Mouse (Mus musculus) heart, adult 11 months (tissue): ENCODE results near the gene Glyat.
A peak's percentile ranks its signal among the peaks of the same experiment; 100 is the strongest.
"Not testable (repeated sequence)": the region's sequence is repeated elsewhere in the genome, so short reads cannot be mapped to it uniquely, and the experiment has no call there.

Source experiments
- DNase-seq: peaks from one replicate; pipeline ENCODE4 v3.0.0; 2022

Glyat gene

DNA sequence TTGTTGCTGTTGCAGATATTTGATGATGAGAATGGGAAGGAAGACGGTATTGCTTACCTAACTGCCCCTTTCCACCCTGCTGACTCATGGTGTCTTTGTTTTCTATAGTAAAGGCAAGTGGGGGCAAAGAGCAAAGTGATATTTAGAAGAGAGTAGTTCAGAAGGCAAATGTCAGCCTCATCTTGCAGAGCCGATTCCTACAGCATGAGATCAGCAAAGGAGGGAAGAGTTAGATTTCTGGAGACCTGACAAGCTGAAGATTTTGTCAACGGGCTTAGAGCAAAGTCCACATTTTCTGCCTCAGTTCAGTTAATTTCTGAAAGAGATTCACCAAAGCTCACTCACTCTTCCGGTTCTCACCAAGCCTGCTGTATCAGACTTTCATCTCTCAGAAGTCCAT, at the start of gene Glyat:
Glyat (plus strand) TSS at position 133 of the 400 bp plus-strand sequence.
- no peak for DNase-seq

DNA sequence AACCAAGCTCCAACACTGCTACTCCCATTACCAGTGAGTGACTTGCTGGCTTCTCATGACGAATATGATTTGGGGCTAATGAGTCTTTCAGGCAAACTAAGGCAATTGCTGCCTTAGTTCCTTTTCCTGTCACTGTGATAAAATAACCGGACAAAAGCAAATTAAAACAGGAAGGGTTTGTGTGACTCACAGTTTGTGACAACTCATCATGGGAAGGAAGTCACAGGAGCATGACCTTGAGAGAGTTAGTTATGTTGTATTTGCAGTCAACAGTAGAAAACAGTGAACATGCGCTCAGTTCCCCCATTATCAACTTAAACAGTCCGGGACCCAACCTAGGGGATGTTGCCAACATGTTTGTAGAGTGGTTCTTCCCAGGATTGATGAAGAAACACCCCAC, 47.8 kb upstream of the Glyat start:
- peak; percentile 86 for DNase-seq

DNA sequence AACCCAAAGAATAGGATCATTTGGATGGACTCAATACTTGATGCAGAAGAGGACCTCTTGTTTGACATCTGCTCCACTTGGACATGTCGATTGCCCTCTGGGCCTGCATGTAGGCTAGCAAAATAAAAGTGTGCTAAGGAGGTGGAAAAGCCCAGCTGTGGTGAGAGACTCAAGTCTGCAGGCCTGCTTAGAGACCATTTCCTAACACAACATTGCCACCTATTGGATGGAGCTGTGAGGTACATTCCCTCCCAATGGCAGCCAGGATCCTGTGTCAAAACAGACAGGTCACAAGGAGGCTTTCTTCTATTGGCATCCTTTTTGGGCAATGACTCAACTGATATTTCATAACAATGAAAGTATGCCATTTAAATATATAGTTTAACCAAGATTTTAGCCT, 41.2 kb upstream of the Glyat start:
- peak; percentile 94 for DNase-seq

DNA sequence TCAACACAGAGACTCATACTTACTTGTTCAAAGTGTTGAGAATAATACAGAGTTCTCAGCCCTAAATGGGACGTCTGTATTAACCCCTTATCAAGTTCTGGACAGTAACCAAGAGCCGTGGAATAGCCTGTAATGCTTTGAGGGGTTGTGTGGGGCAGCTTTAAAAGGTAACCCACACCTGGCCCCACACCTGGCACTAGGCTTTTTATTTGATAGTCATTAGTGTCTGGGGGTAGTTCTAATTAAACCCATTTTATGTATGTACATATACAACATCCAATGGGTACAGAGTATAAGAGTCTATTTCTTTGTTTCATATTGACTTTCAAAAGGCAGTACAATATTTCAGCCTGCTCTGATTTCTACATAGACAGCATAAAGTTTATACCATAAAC, 38.0 kb upstream of the Glyat start:
- peak; percentile 82 for DNase-seq

DNA sequence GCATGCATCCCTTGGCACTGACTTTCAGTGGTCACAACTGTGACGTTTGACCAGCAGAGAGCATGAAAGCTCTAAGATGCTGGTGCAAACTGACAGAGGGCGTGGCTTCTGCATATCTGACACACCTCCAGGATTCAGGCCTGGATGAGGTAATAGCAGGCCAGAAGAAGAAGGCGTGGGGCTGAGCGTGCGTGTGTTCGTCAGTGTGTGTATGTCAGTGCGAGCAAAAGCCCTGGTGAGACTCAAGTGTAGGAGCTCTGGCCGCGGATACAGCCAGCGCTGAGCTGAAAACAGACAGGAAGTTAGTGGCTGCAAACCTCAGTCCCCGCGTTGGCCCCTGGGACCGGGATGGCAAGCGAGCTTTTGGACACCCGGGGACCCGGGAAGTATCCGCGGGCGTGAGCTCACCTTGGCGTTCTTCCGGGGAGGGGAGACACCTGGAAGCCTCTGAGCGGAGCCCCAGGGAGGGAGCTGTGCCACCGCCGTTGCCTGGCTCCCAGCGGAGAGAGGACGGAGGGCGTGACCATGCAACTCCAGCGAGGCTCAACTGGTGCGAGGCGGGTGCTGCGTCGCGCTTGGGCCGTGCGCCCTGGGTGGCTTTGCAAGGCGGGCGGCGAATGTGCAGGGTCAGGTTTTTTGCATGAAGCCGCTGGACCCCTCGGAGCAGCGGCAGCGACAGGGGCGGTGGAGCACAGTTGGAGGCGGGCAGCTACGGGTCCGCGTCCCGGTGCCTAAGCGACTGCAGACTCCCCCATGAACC, 37.4 kb upstream of the Glyat start:
- DNase-seq: peak; percentile 95

DNA sequence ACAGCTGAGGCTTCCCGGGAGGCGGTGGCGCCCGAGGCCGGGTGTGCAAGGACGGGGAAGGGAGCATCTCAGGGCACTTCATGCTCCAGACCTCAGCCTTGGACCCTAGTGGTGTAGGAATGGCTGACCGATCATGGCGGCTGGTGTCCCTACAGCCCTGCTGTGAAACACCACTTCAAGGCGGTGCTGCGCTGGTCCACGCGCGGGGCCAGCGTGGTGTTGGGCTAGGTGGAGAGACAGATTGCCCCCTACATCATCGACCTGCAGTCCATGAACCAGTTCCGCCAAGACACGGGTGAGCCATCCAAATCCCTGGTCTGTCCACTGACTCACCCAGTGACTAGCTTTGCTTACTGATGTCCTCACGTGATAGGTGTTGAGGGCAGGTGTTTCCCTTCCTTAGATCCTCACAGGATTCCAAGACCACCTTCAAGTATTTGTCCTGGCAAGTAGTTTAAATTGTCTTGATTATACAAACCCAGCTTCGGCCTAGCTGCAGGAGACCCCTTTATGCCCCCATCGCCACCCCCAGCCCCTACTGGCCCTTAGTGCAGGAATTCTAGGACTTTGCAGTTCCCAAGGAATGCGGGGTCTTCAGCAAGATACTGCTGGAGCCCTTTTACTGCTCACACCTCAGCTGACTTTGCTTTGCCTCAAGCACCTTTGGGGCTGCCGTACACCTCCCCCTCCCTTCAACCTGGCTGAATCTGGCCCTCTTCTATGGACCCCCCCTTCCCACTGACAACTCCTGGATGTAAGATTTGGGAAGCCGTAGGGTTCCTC, 36.6 kb upstream of the Glyat start:
- DNase-seq: no peak

DNA sequence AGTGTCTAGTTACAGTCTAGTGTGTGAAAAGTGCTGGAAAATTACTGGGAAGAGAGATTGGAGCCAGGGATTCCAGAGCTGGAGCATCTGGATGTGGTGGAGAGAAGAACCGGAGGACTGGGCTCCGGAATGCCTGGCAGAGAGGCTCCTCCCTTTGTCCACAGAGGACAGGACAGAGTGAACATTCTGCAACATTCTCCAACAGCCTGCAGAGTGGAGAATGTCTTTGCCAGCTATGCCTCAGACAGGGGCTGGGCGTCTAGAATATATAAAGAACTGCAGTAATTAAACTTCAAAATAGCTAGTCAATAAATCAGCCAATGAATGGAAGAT, 36.1 kb upstream of the Glyat start:
- no peak for DNase-seq

DNA sequence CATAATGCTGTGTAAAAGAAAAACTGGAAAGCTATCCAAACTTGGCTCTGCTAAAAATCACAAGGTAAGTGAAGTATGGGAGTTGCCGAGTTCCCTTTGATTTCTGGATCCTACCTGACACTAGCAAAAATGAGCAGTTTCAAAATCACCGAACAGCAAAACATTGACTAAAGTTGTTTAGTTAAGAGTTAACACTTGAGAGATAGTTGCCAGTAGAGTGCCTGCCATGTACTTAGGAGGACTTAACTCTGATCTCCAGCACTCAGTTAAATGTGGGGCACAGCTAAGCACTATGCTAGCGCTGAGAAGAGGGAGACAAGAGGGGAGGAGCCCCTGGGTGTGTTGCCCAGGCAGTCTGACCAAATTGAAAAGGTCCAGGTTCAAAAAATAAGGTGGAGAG, 34.4 kb upstream of the Glyat start:
- DNase-seq: no peak

DNA sequence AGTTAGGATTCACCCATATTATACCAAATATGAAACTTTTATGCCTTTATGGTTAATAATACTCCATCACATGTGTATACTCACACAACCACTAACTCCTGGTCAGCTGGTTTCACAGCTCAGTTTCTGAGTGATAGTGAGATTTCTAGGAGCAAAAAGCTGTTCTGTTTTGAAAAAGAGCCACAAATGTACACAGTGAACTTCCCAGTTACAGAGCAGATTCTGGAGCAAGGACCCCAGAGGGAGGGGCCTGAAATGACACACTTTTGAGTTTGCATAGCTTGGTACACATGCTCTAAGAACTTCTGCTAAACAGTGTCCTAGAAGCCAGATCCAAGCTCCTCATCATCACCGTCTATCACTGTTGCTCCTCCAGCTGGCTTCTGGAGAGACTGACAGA, 33.4 kb upstream of the Glyat start, which contains the start of gene Gm4952:
Gm4952 (plus strand) TSS at position 301 of the 400 bp plus-strand sequence.
- DNase-seq: no peak

DNA sequence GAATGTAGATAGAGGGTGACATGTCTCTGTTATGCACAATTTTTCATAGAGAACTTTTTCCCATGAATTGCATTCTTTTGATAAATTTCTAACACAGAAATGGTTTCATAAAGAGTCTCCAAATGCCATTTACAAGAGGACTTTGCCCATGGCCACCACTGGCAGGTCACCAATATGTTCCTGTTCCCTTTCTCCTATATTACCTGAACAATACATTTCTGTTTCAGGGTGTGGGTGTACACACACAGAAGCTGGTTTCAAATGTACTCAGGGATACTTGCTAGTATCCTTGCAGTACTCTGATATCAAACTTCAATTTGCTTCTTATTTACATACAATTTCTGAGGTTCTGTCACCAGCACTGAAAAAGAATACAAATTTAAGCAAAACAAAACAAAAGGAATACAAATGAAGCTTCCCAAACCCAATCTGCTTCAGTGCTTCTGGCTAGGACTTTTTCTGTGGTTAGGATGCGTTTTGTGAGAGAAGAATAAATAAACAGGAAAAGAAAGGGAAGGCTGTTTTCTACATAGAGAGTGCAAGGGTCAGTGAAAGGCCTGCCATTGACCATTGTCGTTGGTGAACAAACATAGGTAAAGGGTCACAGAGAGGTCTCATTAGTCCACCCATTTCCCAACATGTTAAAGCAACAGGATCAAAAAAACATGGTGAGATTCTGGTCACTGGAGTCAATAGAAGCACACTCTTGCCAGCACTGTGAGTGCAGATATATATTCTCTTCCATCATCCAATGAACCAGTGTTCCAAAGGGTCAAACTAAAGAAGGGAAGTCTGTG, 32.2 kb upstream of the Glyat start:
- no peak for DNase-seq

DNA sequence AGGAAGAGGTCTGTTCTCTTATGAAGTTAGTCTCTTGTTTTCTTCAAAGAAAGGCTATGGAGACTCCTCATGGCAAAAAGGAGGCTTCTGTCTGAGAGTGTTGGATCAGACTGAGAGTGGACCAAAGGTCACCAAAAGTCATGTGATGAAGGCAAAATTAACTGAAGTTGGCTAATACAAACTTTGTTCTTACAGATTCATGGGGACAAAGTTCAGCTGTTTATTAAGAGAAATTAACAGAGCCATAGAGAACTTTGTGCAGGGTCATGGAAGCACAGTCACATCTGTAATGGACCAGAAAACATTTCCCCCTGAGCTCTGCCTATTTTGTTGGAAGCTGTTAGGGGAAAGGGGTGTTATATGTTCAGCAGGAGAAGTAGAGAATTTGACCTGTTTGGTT, 24.8 kb upstream of the Glyat start:
- no peak for DNase-seq

DNA sequence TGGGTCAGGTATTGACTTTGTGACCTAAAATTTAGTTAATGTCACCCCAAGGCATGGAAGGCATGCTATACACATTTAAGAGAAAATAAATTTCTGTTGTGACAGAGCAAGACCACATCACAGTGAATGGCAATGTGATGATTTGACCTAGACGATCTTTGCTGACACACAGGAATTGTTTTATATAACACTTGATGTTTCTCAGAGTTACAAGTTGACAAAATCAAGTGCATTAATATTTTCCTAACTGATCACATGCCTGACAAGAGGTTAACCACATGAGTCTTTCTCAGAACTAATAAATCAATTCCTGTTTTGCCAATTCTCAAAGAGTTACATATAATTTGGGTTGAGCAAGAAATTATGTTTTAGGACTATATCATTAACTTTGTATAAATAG, 19.5 kb upstream of the Glyat start:
- no peak for DNase-seq

DNA sequence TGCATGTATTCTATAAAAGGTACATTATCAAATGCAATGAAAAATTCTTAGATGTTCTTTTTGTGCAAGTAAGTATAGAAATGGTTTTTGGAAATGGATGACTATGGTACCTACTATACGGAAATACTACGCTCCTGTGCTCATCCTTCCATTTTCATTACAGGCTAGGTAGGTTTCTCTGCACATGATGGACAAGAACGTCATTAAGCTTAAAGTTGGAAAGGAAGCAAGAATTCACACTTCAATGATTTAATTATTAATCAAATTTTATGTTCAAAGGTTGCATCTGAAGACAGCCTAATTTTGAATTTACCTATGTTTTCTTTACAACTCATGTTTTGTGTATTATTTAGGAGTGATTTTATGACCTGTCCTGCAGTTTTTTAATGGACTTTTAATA, 1.2 kb downstream of the Glyat start:
- DNase-seq: no peak

DNA sequence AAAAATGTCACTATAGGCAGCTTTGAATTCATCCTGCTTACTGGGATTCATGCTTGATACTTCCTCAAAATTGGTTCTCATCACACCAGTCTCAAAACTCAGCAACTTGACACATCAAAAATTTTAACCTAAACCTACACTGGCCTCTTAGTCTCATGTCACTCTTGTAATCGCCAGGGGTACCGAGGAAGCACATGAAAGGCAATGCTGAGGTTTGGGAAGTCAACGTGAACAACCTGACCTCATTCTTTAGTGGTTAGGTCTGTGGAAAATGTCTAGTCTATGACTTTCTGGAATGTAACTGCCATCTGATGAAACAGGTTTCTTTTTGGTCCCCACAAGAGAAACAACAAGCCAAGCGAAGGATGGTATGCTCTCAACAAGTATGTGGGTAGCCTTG, 1.9 kb downstream of the Glyat start:
- DNase-seq: no peak

DNA sequence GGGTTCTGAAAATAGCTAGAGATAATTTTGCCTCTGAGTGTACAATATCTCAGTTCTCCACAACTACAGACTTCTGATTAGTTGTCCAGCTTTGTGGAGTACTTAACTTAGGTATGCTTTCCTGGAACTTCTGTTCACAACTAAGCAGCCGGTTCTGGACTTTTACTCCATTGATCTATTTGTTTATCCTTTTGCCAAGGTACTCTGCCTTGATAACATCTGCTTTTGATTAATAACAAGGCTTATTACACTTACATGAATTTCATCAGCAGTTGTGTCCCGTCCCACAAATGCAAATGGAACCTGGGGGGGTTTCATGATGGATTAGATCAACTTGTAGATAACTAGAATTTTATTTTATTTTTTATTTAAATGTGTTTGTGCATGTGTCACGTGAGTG, 3.8 kb downstream of the Glyat start:
- no peak for DNase-seq

DNA sequence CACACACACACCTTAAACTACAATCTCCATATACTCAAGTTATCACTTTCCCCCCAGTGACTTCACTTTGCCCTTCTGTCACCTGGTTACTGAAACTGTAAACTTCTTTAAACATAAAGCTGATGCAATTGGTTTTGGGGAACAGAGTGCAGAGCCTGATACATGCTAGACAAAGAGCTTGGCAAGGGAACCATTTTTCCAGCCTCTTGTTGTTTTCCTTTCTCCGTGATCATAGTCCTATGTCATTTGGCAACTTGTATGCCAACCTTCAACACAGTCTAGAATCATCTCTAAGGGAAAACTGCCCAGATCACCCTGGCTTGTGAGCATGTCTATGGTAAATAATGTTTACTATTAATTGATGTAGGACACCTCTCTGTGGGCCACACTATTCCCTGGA, 4.9 kb downstream of the Glyat start:
- no peak for DNase-seq

DNA sequence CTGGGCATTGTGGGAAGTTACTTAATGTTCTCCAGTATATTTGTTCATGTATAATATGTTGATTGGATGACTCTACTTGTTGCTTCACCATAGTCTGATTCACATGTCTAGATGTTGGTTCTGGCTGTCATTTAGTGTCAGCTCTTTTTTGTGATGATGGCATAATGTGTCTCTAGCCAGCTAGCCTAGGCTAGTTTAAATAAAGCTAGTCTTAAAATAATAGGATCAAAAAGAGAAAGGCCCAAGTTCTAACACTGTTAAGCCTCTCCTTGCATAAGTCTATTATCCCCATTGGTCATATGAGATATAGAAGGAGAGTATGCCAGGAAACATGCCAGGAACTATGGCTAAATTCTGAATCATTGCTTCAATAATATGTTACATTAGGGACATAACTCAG, 16.4 kb downstream of the Glyat start:
- no peak for DNase-seq

DNA sequence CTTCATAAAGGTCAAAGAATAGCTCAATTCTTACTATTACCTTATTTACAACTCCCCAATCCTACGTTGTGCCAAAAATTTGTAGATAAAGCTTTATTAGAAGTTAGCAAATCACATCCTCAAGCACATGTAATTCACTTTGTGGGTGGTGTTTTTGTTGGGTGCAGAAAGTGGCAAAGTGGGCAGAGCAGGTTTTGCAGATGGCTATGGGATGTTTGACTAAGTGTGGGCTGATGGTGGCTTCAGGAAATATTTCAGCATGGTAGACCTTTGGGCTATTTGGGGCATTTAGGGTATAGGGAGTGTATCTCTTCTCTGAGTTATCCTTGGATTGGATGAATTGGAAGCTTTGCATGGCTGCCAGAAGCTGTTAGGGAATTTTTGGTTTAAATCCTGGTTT, 33.0 kb downstream of the Glyat start:
- DNase-seq: no peak

DNA sequence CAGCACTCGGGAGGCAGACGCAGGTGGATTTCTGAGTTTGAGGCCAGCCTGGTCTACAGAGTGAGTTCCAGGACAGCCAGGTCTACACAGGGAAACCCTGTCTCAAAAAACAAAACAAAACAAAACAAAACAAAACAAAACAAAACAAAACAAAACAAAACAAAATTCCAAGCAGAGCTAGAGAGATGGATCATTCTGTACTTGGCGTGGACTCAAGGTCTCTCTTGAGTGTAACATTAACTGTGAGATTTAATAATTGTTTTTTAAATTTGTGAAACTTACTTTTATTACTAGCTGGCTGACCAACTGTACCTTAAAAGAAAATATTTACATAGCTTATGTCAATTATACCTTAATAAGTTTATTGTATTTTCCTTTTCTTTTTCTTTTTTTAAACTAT, 35.5 kb downstream of the Glyat start:
- not testable (repeated sequence) for DNase-seq

DNA sequence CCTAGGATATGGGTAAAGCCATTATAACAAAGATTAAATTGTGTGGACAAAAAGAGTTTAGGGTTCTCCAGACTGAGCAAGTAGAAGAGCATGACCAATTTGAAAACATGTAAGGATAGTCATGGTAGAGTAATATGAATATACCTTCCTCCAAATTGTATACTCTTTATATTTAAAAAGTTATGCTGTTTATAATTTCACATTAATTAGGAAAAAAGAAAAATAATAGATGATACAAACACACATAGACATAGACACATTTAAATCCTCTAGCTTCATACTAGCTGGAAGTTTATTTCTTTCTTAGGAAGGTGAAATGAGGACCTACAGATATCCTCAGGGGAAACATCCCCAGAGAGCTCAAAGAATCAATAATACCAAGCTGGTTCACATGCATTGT, 37.0 kb downstream of the Glyat start, which contains the start of gene Olfr1442:
Olfr1442 (plus strand) TSS at position 301 of the 400 bp plus-strand sequence.
- DNase-seq: no peak

DNA sequence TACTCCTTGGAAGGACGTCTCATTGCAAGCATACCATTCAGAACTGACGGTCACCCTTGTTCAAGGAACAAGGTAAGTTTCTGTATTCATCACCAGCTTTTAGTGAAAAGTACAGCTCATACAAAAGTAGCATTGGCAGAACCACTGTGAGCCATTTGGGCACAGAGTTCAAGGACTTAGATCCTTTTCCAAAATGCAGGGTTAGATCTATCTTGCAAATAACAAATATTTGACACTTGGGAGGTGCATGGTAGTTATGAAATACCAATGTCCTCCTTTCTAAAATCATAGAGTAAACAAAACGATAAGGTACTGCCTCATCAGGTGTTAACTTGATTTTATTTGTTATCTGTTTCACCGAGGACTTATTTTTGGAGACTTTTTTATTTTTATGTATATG, 37.9 kb downstream of the Glyat start:
- DNase-seq: no peak

DNA sequence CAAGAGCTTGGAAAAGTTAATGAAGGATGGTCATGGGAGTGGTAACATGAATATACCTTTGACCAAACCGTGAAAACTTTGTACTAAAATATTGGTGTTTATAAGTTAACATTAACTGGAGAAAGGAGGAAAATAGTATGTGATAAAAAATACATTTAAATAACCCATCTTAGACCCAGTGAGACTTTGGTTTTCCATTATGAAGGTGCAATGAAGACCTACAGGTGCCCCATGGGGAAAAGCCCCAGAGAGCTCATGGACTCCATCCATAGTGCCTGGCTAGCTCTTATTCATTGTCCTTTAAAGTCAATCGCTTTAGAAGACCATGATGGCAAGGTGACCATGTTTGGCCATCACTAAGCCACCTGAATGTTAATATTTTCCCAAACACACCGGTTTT, 44.7 kb downstream of the Glyat start, which contains the start of gene Olfr1443:
Olfr1443 (plus strand) TSS at position 301 of the 400 bp plus-strand sequence.
- DNase-seq: no peak

DNA sequence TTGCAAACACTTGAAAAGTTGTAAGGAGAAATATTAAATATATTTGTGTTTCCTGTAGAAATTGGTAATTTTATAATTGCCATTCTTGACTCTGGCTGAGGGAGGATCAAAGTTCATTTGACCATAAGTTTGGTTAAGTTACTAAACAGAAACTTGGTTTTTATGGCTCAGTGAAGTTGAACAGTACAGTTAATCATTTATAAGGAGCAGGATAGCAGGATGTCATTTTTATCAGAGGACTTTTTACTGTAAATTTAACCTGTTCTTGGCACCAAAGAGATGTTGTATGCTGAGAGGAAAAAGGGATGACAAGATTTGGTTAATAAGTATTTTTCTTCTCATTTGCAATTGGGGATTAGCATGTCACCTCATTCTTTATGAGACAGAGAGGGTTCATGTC, 51.5 kb downstream of the Glyat start:
- DNase-seq: no peak

DNA sequence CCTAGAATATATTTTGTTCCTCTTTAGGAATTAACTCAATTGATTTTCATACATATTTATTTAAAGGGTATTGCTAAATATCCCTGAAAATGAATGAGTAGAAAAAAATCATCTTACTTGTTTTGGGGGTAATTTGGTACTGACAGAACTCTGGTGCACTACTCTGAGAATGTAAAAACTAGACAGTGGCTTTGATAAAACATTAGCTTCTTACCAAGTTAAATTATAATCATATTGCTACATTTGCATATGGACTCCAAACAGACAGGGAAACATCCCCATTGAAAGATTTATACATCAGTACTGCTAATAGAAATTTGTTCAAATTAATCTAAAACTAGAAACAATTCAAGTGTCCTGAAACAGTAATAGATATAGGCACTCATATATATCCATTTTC, 52.1 kb downstream of the Glyat start:
- no peak for DNase-seq
